Mouse (Mus musculus): ENCODE data around the gene Gadd45b. TPM values are rescaled to one million over a fixed set of nuclear protein-coding genes. Genes with fewer than 3 reads are reported as not detected.

Gene Gadd45b
- polyA plus RNA-seq, 1 experiment from 2014 or later, result 12.3 TPM

DNA sequence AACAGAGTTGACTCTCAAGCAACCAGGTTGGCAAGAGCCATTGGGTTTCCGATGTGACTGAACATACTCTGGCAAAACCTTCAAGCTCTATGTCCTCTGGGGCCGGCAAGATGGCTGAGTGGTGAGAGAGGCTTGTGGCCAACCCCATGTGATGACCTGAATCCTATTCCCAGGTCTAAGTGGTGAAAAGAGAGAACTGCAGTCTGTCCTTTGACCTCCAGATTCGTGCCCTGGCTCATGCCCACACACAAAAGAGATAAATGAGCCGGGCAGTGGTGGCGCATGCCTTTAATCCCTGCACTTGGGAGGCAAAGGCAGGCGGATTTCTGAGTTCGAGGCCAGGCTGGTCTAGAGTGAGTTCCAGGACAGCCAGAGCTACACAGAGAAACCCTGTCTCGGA lies 40.3 kb downstream of the Gadd45b start:
- 88% methylated on average over 8 of the region's 8 CpGs for WGBS
- no peaks in the 10 kb centered on the region for H3K36me3 ChIP-seq (ENCODE audit: control insufficient read depth, insufficient read depth, low read length)
- H3K9me3 ChIP-seq (ENCODE audit: control insufficient read depth, low read length), result no peaks in the 10 kb centered on the region
- DNase-seq (ENCODE audit: low spot score) (no peak), ATAC-seq (ENCODE audit: insufficient number of reproducible peaks, low FRiP score, low TSS enrichment, low read depth) (no peak)
- no peak overlapping the region for H3K4me2 ChIP-seq (ENCODE audit: low read depth, severe bottlenecking)
- H3K4me3 ChIP-seq (ENCODE audit: low read depth, low read length), result no peak overlapping the region
- no peaks in the 10 kb centered on the region for H3K4me1 ChIP-seq (ENCODE audit: control insufficient read depth, insufficient read depth, low read length)
- H3K27me3 ChIP-seq (ENCODE audit: control insufficient read depth, insufficient read depth, low read length), result no peaks in the 10 kb centered on the region
- no peak overlapping the region for H3K9ac ChIP-seq (ENCODE audit: low read length)
- H3K27ac ChIP-seq (replicated peaks; ENCODE audit: low read depth, low read length), result no peak overlapping the region

DNA sequence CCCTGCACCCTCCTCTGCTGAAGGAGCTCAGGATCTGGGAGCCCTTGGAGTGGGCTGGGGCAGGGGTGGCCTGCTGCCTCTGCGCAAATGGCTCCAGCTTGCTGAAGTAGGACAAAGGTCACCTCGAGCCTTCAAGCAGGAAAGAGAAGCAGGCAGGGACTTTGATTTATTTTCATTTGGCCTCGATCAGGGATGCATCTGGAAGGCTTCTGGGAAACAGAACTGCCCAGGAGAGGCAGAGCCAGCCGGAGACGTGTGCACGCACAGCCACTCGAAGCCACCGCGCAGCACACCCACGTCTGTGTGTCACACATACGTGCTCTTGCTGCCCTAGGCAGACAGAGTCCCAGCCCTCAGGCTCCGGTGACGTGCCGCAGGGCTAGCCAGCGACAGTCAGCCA lies 41.7 kb downstream of the Gadd45b start:
- no peak overlapping the region for H3K27ac ChIP-seq (replicated peaks; ENCODE audit: low read depth, low read length)
- no peaks in the 10 kb centered on the region for H3K4me1 ChIP-seq (ENCODE audit: control insufficient read depth, insufficient read depth, low read length)
- no peaks in the 10 kb centered on the region for H3K36me3 ChIP-seq (ENCODE audit: control insufficient read depth, insufficient read depth, low read length)
- ATAC-seq (ENCODE audit: insufficient number of reproducible peaks, low FRiP score, low TSS enrichment, low read depth) (no peak), DNase-seq (ENCODE audit: low spot score) (no peak)
- no peak overlapping the region for H3K9ac ChIP-seq (ENCODE audit: low read length)
- no peaks in the 10 kb centered on the region for H3K9me3 ChIP-seq (ENCODE audit: control insufficient read depth, low read length)
- WGBS, result 69% methylated on average over 15 of the region's 15 CpGs
- H3K4me2 ChIP-seq (ENCODE audit: low read depth, severe bottlenecking), result no peak overlapping the region
- no peaks in the 10 kb centered on the region for H3K27me3 ChIP-seq (ENCODE audit: control insufficient read depth, insufficient read depth, low read length)
- no peak overlapping the region for H3K4me3 ChIP-seq (ENCODE audit: low read depth, low read length)

DNA sequence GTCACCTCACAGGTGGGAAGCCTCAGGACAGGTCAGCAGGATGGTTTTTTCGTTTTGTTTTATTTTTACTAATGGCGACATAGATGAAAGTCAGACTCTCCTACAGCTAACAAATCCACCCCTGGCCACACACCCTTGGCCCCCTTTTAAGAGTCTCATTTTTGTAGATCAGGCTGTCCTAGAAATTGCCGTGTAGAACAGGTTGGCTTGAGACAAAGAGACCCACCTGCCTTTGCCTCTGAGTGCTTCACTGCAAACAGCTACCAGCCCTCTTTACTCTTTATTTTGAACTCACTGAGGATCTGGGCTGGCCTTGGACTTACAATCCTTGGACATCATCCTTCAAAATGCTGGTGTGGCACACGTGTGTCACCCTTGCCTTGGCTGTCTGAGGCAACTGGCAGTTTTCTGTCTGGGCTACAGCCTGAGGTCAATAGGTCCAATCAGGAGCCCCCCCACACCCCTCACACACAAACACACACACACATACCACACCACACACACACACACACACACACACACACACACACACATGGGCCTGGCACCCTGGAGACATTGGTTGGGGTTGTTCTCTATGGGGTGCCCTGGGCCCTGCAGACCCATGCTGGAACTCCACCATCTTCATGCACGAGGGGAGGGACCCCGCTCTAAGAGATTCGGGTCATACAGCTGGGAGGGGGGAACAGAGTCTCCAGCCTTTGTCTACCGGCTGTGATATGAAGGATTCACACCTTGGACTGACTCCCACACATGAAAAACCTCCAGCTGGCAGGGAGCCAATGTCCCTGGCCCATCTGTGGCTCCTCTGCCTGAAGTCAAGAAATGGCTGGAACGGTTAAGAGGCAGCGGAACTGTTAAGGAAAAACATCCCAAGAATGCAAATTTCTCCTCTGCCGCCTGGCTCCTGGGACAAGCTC lies 42.5 kb downstream of the Gadd45b start:
- DNase-seq (ENCODE audit: low spot score), result no peak
- Histone ChIP-seq H3K4me3 (ENCODE audit: low read depth, low read length) (no peak overlapping the region), H3K27ac (replicated peaks; ENCODE audit: low read depth, low read length) (no peak overlapping the region), H3K9me3 (ENCODE audit: control insufficient read depth, low read length) (no peaks in the 10 kb centered on the region), H3K4me2 (ENCODE audit: low read depth, severe bottlenecking) (no peak overlapping the region), H3K36me3 (ENCODE audit: control insufficient read depth, insufficient read depth, low read length) (no peaks in the 10 kb centered on the region), H3K9ac (ENCODE audit: low read length) (no peak overlapping the region), H3K27me3 (ENCODE audit: control insufficient read depth, insufficient read depth, low read length) (no peaks in the 10 kb centered on the region), H3K4me1 (ENCODE audit: control insufficient read depth, insufficient read depth, low read length) (no peaks in the 10 kb centered on the region)
- no peak for ATAC-seq (ENCODE audit: insufficient number of reproducible peaks, low FRiP score, low TSS enrichment, low read depth)
- WGBS, result 54% methylated on average over 11 of the region's 11 CpGs

DNA sequence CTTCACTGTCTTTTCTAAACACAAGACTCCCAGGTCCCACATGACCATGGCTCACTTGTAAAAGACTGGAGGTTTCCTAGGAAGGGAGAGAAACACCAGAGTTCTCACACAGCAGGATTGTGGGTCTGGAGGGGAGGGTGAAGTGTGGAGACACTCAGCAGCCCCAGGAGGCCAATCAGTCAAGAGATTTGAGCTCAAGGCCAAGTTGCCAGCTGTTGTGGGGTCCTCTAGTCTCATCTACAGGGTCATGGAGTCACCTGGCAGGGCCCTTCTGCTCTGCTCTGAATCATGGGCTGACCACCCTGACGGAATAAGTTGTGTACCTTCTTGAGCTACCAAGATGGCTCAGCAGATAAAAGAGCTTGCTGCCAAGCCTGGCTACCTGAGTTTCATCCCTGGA lies 43.8 kb downstream of the Gadd45b start:
- H3K36me3 ChIP-seq (ENCODE audit: control insufficient read depth, insufficient read depth, low read length), result no peaks in the 10 kb centered on the region
- WGBS, result 82% methylated on average over 1 of the region's 1 CpGs
- no peaks in the 10 kb centered on the region for H3K27me3 ChIP-seq (ENCODE audit: control insufficient read depth, insufficient read depth, low read length)
- DNase-seq (ENCODE audit: low spot score) (no peak), ATAC-seq (ENCODE audit: insufficient number of reproducible peaks, low FRiP score, low TSS enrichment, low read depth) (no peak)
- H3K27ac ChIP-seq (replicated peaks; ENCODE audit: low read depth, low read length), result no peak overlapping the region
- no peak overlapping the region for H3K4me3 ChIP-seq (ENCODE audit: low read depth, low read length)
- no peak overlapping the region for H3K4me2 ChIP-seq (ENCODE audit: low read depth, severe bottlenecking)
- no peaks in the 10 kb centered on the region for H3K9me3 ChIP-seq (ENCODE audit: control insufficient read depth, low read length)
- H3K9ac ChIP-seq (ENCODE audit: low read length), result no peak overlapping the region
- H3K4me1 ChIP-seq (ENCODE audit: control insufficient read depth, insufficient read depth, low read length), result no peaks in the 10 kb centered on the region

DNA sequence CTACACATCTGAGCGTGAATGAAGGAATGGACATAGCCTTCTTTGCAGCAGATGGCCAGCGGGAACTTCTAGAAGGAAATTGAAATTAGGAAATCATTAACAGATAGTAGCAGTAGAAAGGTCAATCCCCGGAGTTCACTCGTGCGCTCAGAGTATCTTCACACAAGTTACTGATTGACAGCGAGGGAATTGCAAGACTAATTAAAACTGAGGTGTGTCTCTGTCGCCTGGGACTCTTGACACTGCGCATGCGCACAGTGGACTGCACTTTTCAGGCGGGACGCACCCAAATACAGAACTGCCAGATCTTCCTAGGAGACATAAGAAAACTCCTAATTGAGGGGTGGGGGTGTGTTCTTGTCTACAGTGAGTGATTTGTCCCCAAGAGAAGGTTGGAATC lies 45.6 kb downstream of the Gadd45b start:
- no peak overlapping the region for H3K9ac ChIP-seq (ENCODE audit: low read length)
- no peaks in the 10 kb centered on the region for H3K36me3 ChIP-seq (ENCODE audit: control insufficient read depth, insufficient read depth, low read length)
- no peaks in the 10 kb centered on the region for H3K27me3 ChIP-seq (ENCODE audit: control insufficient read depth, insufficient read depth, low read length)
- DNase-seq (ENCODE audit: low spot score) (no peak), ATAC-seq (ENCODE audit: insufficient number of reproducible peaks, low FRiP score, low TSS enrichment, low read depth) (no peak)
- no peak overlapping the region for H3K4me2 ChIP-seq (ENCODE audit: low read depth, severe bottlenecking)
- 91% methylated on average over 11 of the region's 11 CpGs for WGBS
- H3K4me1 ChIP-seq (ENCODE audit: control insufficient read depth, insufficient read depth, low read length), result no peaks in the 10 kb centered on the region
- no peaks in the 10 kb centered on the region for H3K9me3 ChIP-seq (ENCODE audit: control insufficient read depth, low read length)
- H3K27ac ChIP-seq (replicated peaks; ENCODE audit: low read depth, low read length), result no peak overlapping the region
- H3K4me3 ChIP-seq (ENCODE audit: low read depth, low read length), result no peak overlapping the region

DNA sequence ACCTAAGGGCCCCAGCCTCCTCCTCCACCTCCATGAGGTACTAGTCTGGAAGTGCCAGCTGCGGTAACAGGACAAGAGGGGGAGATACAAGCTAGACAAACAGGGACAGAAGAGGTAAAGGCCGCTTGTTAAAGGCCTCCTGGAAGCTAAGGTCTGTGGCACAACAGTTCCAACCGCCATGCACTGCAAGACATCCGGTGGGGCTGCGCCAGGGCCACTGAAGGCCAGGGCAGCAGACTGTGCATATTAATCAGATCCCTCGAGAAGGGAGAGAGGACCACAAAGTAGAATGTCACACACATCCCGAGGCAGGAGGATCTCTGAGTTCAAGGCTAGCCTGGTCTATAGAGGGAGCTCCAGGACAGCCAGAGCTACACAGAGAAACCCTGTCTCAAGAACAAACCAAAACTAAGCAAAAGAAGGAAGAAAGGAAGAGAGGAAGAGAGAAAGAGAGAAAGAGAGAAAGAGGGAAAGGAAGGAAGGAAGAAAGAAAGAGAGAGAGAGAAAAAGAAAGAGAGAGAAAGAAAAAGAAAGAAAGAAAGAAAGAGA lies 51.8 kb downstream of the Gadd45b start:
- Histone ChIP-seq H3K9ac (ENCODE audit: low read length) (no peak overlapping the region), H3K27me3 (ENCODE audit: control insufficient read depth, insufficient read depth, low read length) (peaks cover 28% of the 10 kb centered on the region), H3K9me3 (ENCODE audit: control insufficient read depth, low read length) (no peaks in the 10 kb centered on the region), H3K36me3 (ENCODE audit: control insufficient read depth, insufficient read depth, low read length) (no peaks in the 10 kb centered on the region), H3K4me2 (ENCODE audit: low read depth, severe bottlenecking) (no peak overlapping the region), H3K4me1 (ENCODE audit: control insufficient read depth, insufficient read depth, low read length) (peaks cover 5% of the 10 kb centered on the region; the same call in 1 of the 2 replicates), H3K4me3 (ENCODE audit: low read depth, low read length) (no peak overlapping the region), H3K27ac (replicated peaks; ENCODE audit: low read depth, low read length) (no peak overlapping the region)
- no peak for ATAC-seq (ENCODE audit: insufficient number of reproducible peaks, low FRiP score, low TSS enrichment, low read depth)
- 54% methylated on average over 7 of the region's 7 CpGs for WGBS
- no peak for DNase-seq (ENCODE audit: low spot score)

Other genes starting within 250 kb of the Gadd45b start
- 44.0 and 48.6 TPM in 2 replicates for gene Mob3a, start 228.1 kb upstream of the Gadd45b start, polyA plus RNA-seq (2014; fragmentation: Nextera tagmentation; extraction: Ambion mirVana)
- 4.8 and 5.0 TPM in 2 replicates for gene Izumo4, start 227.9 kb upstream of the Gadd45b start, polyA plus RNA-seq (2014; fragmentation: Nextera tagmentation; extraction: Ambion mirVana)
- gene Ap3d1, start 187.8 kb upstream of the Gadd45b start, polyA plus RNA-seq (2014; fragmentation: Nextera tagmentation; extraction: Ambion mirVana), result 67.8 and 68.5 TPM in 2 replicates
- 23.0 and 27.8 TPM in 2 replicates for gene Dot1l, start 174.9 kb upstream of the Gadd45b start, polyA plus RNA-seq (2014; fragmentation: Nextera tagmentation; extraction: Ambion mirVana)
- 122 and 130 TPM in 2 replicates for gene Sf3a2, start 131.9 kb upstream of the Gadd45b start, polyA plus RNA-seq (2014; fragmentation: Nextera tagmentation; extraction: Ambion mirVana)
- 141 and 145 TPM in 2 replicates for gene Plekhj1, start 131.4 kb upstream of the Gadd45b start, polyA plus RNA-seq (2014; fragmentation: Nextera tagmentation; extraction: Ambion mirVana)
- not detected in 2 replicates for gene Amh, start 124.8 kb upstream of the Gadd45b start, polyA plus RNA-seq (2014; fragmentation: Nextera tagmentation; extraction: Ambion mirVana)
- 0.40 and 0.96 TPM in 2 replicates for gene Jsrp1, start 116.6 kb upstream of the Gadd45b start, polyA plus RNA-seq (2014; fragmentation: Nextera tagmentation; extraction: Ambion mirVana)
- 2,003 and 2,108 TPM in 2 replicates for gene Oaz1, start 103.4 kb upstream of the Gadd45b start, polyA plus RNA-seq (2014; fragmentation: Nextera tagmentation; extraction: Ambion mirVana)
- gene Lingo3, start 86.0 kb upstream of the Gadd45b start, polyA plus RNA-seq (2014; fragmentation: Nextera tagmentation; extraction: Ambion mirVana), result 0.33 and 0.36 TPM in 2 replicates
- 375 and 398 TPM in 2 replicates for gene Lsm7, start 74.9 kb upstream of the Gadd45b start, polyA plus RNA-seq (2014; fragmentation: Nextera tagmentation; extraction: Ambion mirVana)
- gene Sppl2b, start 74.8 kb upstream of the Gadd45b start, polyA plus RNA-seq (2014; fragmentation: Nextera tagmentation; extraction: Ambion mirVana), result 26.8 and 28.1 TPM in 2 replicates
- gene Tmprss9, start 58.2 kb upstream of the Gadd45b start, polyA plus RNA-seq (2014; fragmentation: Nextera tagmentation; extraction: Ambion mirVana), result not detected in 2 replicates
- 336 and 355 TPM in 2 replicates for gene Timm13, start 29.1 kb upstream of the Gadd45b start, polyA plus RNA-seq (2014; fragmentation: Nextera tagmentation; extraction: Ambion mirVana)
- gene Lmnb2, start 11.8 kb upstream of the Gadd45b start, polyA plus RNA-seq (2014; fragmentation: Nextera tagmentation; extraction: Ambion mirVana), result 23.3 and 26.7 TPM in 2 replicates
- 4.6 and 4.8 TPM in 2 replicates for gene Gng7, start 84.9 kb downstream of the Gadd45b start, polyA plus RNA-seq (2014; fragmentation: Nextera tagmentation; extraction: Ambion mirVana)
- gene Diras1, start 95.6 kb downstream of the Gadd45b start, polyA plus RNA-seq (2014; fragmentation: Nextera tagmentation; extraction: Ambion mirVana), result 0.07 and 0.16 TPM in 2 replicates
- gene Slc39a3, start 107.4 kb downstream of the Gadd45b start, polyA plus RNA-seq (2014; fragmentation: Nextera tagmentation; extraction: Ambion mirVana), result 7.8 and 7.9 TPM in 2 replicates
- gene Sgta, start 130.1 kb downstream of the Gadd45b start, polyA plus RNA-seq (2014; fragmentation: Nextera tagmentation; extraction: Ambion mirVana), result 219 and 221 TPM in 2 replicates
- 64.0 and 73.5 TPM in 2 replicates for gene Thop1, start 140.0 kb downstream of the Gadd45b start, polyA plus RNA-seq (2014; fragmentation: Nextera tagmentation; extraction: Ambion mirVana)
- gene Creb3l3, start 168.8 kb downstream of the Gadd45b start, polyA plus RNA-seq (2014; fragmentation: Nextera tagmentation; extraction: Ambion mirVana), result 0.27 and 0.28 TPM in 2 replicates
- 230 and 239 TPM in 2 replicates for gene Map2k2, start 175.8 kb downstream of the Gadd45b start, polyA plus RNA-seq (2014; fragmentation: Nextera tagmentation; extraction: Ambion mirVana)
- 6.7 and 8.4 TPM in 2 replicates for gene Zbtb7a, start 205.1 kb downstream of the Gadd45b start, polyA plus RNA-seq (2014; fragmentation: Nextera tagmentation; extraction: Ambion mirVana)
- 53.3 and 56.9 TPM in 2 replicates for gene Pias4, start 237.8 kb downstream of the Gadd45b start, polyA plus RNA-seq (2014; fragmentation: Nextera tagmentation; extraction: Ambion mirVana)
- 428 TPM in 2 replicates for gene Eef2, start 246.6 kb downstream of the Gadd45b start, polyA plus RNA-seq (2014; fragmentation: Nextera tagmentation; extraction: Ambion mirVana)

Data from limb, embryonic 11.5 days (tissue).